Mouse (Mus musculus) brain, embryonic 14.5 days (tissue): ENCODE measurements around the gene Smug1.

Experiments used
- CTCF ChIP-seq: fragments of 200-500 bp; IDR thresholded peaks from 2 replicates; pipeline ENCODE4 v1.5.1; 2012; ENCODE audit warnings: inconsistent platforms, mild to moderate bottlenecking, moderate library complexity, borderline replicate concordance; ENCODE audit not compliant: insufficient read depth, insufficient read length; ENCODE audit errors: extremely low read depth
- POLR2A ChIP-seq: fragments of 200-500 bp; IDR thresholded peaks from 2 replicates; pipeline ENCODE4 v1.6.1; 2012; ENCODE audit warnings: mild to moderate bottlenecking, inconsistent platforms, borderline replicate concordance; ENCODE audit not compliant: poor library complexity, insufficient read depth, insufficient read length, severe bottlenecking; ENCODE audit errors: extremely low read depth

GRCm38 (mm10) chr15:103176874-103177421 lies 10.1 kb upstream of the Smug1 start:
- TF ChIP-seq CTCF = peak; percentile 99
- no peak for TF ChIP-seq POLR2A
